Mouse (Mus musculus) kidney, postnatal 4 days (tissue): Measurements from ENCODE around the gene Ppp1r14a.
A peak's percentile ranks its signal among the peaks of the same experiment; 100 is the strongest.

Source experiments
- DNase-seq, 2 experiments: peaks; one replicate each; pipeline ENCODE4 v3.0.0; 2021; ENCODE audit warnings: mixed read lengths in 2 of 2

Ppp1r14a gene

GRCm38 (mm10) chr7:29335841-29336671, 46.9 kb downstream of the Ppp1r14a start:
- no peak for DNase-seq

GRCm38 (mm10) chr7:29336795-29337319, 47.7 kb downstream of the Ppp1r14a start:
- DNase-seq = no peak

GRCm38 (mm10) chr7:29337766-29338165, 48.7 kb downstream of the Ppp1r14a start:
- no peak for DNase-seq

GRCm38 (mm10) chr7:29338351-29338919, 49.3 kb downstream of the Ppp1r14a start:
- peak in 1 of 2 experiments; percentile 44 for DNase-seq

GRCm38 (mm10) chr7:29338984-29339679, 50.0 kb downstream of the Ppp1r14a start:
- peak in 1 of 2 experiments; percentile 42 for DNase-seq

GRCm38 (mm10) chr7:29340247-29340646, 51.1 kb downstream of the Ppp1r14a start:
- DNase-seq = no peak

- DNase-seq = no peak
Measured at GRCm38 (mm10) chr7:29340838-29341237, 51.7 kb downstream of the Ppp1r14a start.

- DNase-seq = no peak
Measured at GRCm38 (mm10) chr7:29341722-29342121, 52.6 kb downstream of the Ppp1r14a start.

- no peak for DNase-seq
Measured at GRCm38 (mm10) chr7:29342489-29343092, 53.5 kb downstream of the Ppp1r14a start.
